Mouse (Mus musculus) gonadal fat pad, adult 2 months (tissue): Measurements from ENCODE around the gene Pex7. TPM values are rescaled to one million over a fixed set of nuclear protein-coding genes. Genes with fewer than 3 reads are reported as not detected.
"Not testable (repeated sequence)": the region's sequence is repeated elsewhere in the genome, so short reads cannot be mapped to it uniquely, and the experiment has no call there.

ENCODE experiments used
- DNase-seq: peaks from one replicate; pipeline ENCODE4 v3.0.0-alpha.2; 2012; ENCODE audit warnings: low read depth
- polyA plus RNA-seq: library from polyadenylated mRNA; depleted of rRNA; stranded (reverse); fragments of >200 nt; gene quantifications from 2 replicates; pipeline ENCODE4 v1.2.3, GENCODE M21; 2012

Pex7 gene
- polyA plus RNA-seq, 1 experiment, result 35.3 TPM

DNA sequence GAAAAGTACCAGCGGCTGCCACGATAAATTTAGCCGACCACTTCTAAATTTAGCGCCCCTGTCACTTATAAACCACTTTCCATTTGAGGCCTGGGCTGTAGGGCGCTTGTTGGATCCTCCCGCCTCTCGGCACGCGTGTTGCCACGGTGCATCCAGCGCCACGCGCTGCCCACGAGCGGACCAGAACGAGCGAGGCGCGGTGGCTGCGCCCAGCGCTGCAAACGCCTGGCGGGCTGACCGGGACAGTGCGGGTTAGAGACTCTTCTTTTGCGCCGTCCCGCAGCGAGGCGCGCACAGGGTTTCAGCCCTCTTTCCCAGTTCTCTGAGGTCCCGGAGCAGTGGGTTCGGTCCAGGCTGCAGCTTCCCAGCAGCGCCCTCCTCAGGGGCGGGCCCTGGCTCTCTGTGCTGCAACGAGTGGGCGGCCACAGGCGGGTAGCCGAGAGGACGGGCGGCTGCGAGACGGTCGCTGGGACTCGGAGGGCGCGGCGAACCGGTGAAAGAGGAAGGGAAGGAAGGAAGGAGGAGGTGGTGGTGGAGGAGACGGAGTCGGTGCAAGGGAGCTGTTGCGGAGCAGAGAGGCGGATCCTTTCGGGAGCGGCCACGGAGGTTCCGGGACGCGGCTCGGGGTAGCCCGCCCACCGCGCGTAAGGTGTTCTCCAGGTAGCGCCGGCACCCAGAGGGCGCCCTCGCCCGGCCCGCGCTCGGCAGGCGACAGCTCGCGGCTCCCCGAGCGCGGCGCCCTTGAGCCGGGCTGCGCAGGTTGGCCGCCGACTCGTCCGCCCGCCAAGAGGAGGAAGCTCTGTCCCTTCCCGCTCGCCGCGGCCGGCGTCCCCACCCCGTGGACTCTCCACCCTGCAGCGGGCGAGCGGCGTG, 26.3 kb upstream of the Pex7 start:
- no peak for DNase-seq

DNA sequence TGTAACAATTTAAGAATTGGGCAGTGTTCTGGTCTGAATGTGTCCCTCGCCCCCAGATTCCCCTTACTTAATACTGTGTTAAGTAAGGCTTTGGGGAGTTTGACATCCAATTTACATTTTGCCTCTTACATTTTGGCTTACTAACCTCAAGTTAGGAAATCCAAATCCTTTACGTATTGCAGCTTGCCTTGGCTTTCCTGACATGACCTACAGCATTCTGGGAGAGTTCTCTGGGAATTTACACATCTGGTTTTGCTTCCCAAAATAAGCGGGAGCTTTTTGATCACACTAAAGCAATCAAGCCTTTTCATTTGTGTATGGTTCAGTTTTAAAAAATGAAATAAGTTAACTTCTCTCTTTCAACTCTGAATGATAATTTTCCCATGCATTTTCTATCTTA, 25.5 kb upstream of the Pex7 start:
- DNase-seq, result peak; percentile 75

DNA sequence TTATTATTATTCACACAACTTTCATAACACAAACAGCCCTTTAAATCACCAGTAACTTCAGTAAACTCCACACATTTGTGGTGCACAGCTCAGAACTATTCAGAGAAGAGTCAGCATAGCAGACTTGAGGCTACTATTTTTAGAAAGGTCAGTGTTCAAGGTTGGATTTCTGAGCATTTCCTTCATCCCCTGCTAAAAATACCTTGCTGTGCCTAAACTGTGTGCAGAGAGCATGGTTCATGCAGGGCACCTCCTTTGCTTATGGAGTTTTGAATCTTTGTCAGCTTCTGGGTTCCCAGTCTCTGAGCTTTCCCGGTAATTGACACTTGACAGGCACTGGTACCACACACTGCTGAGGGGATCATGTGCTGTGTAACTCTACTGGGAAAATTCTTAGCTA, 20.7 kb upstream of the Pex7 start:
- no peak for DNase-seq

- DNase-seq, result not testable (repeated sequence)
Measured at GRCm38 (mm10) chr10:19926391-19926897, 19.0 kb upstream of the Pex7 start.

- no peak for DNase-seq
Measured at GRCm38 (mm10) chr10:19924256-19924655, 16.8 kb upstream of the Pex7 start.

DNA sequence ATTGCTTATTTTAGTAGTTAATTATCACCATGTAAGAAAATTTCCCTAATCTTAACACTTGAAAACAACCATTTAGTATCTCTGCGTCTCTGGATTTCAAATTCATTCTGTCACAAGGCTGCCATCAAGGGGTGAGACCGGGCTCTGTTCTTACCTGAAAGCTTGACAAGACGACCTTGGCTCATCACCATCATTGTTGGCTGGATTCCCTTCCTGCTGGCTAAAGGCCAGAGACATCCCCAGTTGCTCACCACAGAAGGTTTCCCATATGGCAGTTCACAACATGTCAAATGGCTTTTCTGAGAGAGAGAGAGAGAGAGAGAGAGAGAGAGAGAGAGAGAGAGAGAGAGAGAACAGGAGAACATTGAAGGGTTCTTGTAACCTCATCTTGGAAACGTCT, 14.9 kb upstream of the Pex7 start:
- no peak for DNase-seq

DNA sequence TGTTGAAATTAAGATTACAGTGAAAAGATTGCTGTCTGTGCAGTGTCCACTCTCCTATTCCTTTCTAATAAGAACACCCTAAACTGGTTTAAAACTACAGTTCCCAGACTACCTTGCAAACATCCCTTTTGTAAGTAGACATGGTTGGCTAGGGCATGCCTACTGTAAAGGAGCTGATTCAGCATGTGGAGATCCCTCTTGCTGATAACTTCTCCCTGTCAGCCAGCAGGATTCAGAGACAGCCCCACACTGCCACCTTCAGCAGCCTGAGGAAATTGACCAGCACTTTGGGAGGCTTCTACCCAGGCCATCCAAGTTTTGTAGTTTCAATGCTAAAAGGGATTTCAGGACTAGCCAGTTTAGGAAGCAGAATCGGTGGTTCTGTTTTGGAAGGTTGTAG, 7.8 kb upstream of the Pex7 start:
- no peak for DNase-seq

DNA sequence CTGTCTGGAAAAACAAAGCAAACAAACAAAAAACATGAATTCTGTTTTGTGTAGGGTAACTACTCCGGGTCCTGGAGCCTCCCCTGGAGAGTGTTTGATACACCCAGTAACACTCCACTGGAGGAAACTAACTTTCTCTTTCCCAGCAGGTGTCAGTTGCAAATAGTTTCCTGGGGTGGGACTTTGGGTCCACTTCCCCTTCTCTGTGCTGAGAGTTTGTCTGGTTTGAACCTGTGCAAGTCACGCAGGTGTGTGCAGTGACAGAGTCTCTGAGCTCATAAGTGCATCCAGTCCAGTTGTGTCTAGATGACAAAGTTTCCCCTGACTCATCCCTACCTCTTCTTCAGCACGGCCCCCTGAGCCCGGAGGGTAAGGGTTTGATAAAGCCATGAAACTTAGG, 6.3 kb upstream of the Pex7 start:
- DNase-seq, result no peak

DNA sequence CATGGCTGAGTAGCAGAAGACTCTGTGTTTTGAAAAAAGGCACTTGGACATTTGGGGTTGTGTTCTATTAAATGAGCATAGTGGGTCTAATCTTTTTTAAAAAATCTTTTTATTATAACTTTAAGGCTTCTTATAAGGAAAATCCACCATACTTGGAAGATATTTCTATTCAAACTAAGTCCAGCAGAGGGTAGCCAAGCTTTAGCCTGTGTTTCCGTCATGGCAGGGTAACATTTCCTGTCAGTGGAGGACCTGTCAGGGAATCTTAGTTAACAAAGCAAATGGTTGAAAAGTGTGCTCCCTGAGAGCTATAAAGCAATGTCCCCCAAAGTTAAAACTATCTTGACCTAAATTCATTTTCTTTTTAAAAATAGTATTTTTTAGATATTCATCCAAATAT, 4.1 kb upstream of the Pex7 start:
- DNase-seq, result no peak

GRCm38 (mm10) chr10:19910516-19910915, 3.0 kb upstream of the Pex7 start:
- DNase-seq, result no peak

- DNase-seq, result peak; percentile 45
Measured at GRCm38 (mm10) chr10:19908076-19908475, 587 bp upstream of the Pex7 start.

DNA sequence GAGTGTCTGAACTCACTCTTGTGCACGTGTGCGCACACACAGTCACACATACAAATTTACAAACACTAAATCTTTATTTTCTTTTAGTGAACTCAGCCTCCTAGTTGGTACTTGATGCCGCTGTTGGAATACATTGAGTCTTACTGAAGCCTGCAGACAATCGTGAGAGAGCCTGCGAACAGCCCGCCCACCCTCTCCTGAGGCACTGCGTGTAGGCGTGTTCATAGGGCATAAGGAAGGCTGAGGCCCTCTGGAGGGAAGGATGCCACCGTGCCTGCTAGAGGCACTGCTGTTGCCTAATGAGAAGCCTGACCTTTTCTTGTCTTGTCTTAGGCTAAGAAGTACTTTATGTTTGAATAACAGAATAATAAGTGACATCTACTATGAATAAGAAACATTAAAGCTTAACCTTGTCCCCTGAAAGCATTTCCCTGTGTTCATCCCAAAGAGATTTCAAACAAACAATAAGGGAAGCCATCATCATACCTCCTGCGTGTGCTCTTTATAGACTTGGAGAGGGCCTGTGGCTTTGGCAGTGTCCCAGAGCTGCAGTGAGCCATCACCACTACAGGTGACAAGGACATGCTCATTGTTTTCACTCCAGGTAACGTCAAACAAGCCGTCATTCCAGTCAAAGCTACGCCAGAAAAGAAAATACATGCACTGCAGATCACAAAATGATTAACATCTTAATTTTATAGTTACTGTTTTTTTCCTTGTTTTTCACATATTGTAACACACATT, 3.2 kb downstream of the Pex7 start:
- DNase-seq, result peak; percentile 63

GRCm38 (mm10) chr10:19901992-19902391, 5.5 kb downstream of the Pex7 start:
- no peak for DNase-seq

DNA sequence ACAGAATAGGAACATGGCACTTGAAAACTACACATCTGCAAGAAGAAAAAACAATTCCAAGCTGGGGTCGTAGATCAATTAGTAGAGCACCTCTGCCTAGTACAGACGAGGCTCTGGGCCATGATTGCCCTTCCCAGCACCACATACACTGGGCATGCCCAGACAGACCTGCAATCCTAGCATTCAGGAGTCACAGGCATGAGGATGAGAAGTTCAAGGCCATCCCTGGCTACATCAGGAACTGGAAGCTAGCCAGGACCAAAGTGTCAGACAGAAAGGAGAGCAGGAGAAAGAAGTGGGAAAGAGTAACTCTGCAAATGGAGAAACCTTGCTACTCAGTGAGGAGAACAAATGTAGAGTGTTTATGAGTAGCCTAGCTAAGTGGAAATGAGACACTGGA, 7.3 kb downstream of the Pex7 start:
- no peak for DNase-seq

GRCm38 (mm10) chr10:19893976-19894375, 13.5 kb downstream of the Pex7 start:
- no peak for DNase-seq

- DNase-seq, result no peak
Measured at GRCm38 (mm10) chr10:19893146-19893545, 14.3 kb downstream of the Pex7 start.

- no peak for DNase-seq
Measured at GRCm38 (mm10) chr10:19891686-19892085, 15.8 kb downstream of the Pex7 start.

DNA sequence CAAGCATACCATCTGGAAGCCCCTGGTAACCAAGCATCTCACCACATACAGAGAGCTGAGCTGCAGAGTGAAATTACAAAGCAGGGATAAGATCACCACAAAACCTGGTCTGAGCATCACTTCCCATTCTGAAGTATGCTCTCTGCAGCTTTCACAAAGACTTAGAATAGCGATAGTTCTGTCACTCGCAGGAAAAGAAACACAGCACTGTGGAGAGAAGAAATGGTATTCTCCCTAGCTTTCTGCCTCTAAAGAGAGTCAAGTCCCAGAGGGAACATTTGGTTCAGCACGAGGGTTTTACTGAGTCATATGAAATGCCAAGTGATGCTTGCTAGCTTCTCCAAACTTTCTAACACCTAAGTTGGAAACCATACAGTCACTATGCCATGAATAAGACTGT, 17.6 kb downstream of the Pex7 start:
- no peak for DNase-seq

DNA sequence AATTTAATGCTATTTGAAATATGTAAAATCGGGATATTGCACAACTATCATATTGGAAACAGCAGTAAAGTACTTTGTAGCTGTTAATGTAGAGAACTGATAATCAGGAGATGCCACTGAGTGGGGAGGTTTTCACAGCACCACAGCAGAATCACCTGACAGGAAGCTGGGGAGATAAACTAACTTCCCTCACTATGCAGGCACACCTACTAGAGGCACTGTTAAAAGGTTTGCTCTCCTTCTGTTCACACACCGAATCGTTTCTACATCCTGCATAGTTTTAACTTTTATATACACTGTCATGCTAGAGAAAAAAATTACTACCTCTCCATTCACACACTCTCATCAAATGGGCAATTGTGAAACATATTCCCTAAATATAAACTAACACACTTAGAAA, 21.2 kb downstream of the Pex7 start:
- no peak for DNase-seq

GRCm38 (mm10) chr10:19884409-19884808, 23.1 kb downstream of the Pex7 start:
- DNase-seq, result no peak

DNA sequence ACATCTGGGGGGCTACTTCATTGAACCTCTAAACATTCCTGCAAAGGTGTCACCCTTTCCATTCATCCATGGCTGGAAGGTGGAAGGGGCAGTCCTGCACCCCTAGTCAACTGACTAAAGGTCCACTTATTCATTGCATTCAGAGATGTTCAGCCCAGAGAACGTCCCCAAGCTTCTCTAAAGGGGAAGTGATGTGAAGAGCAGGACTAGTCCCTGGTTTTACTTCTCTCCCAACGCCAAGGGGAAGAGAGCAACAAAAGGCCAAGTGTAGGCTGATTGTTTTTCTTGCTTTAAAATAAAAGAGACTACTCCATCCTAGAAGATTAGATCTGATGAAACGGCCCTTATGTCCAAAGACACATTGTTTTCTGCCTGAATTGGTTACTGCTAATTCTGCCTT, 27.1 kb downstream of the Pex7 start:
- DNase-seq, result no peak

GRCm38 (mm10) chr10:19879161-19879560, 28.3 kb downstream of the Pex7 start:
- DNase-seq, result no peak

- no peak for DNase-seq
Measured at GRCm38 (mm10) chr10:19877679-19878078, 29.8 kb downstream of the Pex7 start.
